Mouse (Mus musculus) heart, postnatal 10 days (tissue): ENCODE data around the gene Fblim1. TPM values are rescaled to one million over a fixed set of nuclear protein-coding genes. Genes with fewer than 3 reads are reported as not detected.
"Not testable (repeated sequence)": the region's sequence is repeated elsewhere in the genome, so short reads cannot be mapped to it uniquely, and the experiment has no call there.

Experiments used
- DNase-seq, 2 experiments: peaks; one replicate each; pipeline ENCODE4 v3.0.0; 2021
- intact Hi-C: fragments of 180-260 bp; cut with DNase I; formaldehyde crosslinking; loops from one replicate; pipeline ENCODE4 v1.15.1; 2025
- total RNA-seq, 2 experiments: library from RNA; stranded (reverse); gene quantifications; 2 replicates each; pipeline ENCODE4 v1.2.3; 2021

Gene Fblim1
- total RNA-seq, 2 experiments from 2014 or later, result 241 to 248 TPM

DNA sequence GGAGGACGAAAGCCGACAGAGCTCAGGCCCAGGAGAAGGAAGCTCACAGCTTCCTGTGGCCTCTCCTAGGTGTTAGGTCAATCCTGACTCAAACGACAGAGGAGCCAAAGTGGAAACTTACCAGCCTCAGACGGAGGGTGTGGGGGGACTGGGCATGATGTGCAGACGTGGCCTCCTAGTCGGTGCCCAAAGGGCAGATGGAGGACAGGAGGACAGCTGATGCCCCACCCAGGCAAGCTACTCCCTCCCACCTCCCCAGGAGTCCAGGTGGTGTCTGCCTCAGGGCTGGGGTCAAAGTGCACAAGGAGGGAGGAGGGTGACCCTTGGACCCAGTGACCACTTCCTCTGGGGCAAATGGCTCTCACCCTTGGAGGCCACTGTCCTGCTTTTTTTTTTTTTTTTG, 34.6 kb downstream of the Fblim1 start:
- intact Hi-C loops, result no loop called here
- no peak for DNase-seq

DNA sequence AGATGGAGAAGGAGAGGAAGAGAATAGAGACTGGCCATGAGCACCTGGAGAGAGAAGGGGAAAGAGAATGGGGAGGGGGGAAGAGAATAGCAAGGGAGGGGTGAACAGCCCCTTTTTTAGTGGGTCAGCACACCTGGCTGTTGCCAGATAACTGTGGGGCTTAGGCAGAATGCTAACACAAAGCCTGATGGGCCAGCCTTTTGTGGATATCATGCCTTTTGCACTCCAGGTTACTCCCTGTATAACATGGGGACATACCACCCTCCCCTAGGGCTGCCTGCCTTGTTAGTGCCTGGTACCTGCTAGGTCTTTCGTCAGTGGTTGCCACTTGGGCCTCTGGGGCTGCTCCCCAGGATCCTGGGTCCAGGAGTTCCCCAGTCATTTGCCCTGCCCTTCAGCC, 35.1 kb downstream of the Fblim1 start:
- intact Hi-C loops, result no loop called here
- no peak for DNase-seq

GRCm38 (mm10) chr4:141570004-141570403, 35.9 kb downstream of the Fblim1 start:
- DNase-seq, result peak; percentile 57 to 65
- intact Hi-C loops, result no loop called here

- DNase-seq, result no peak
- intact Hi-C loops, result no loop called here
Observed at GRCm38 (mm10) chr4:141568966-141569365, 36.9 kb downstream of the Fblim1 start.

DNA sequence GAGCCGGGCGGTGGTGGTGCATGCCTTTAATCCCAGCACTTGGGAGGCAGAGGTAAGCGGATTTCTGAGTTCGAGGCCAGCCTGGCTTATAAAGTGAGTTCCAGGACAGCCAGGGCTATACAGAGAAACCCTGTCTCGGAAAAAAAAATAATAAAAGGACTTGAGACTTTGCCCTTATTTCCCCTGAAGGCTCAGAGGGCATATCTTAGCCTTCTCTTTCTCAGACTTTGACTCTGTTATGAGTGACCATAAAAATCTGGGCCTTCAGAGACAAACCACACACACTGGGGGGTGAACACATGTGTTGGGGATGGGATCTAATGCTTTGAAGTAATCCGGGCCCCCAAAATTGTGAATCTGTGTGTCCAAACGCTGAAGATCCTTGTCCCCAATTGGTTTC, 38.7 kb downstream of the Fblim1 start:
- intact Hi-C loops, DNase-seq: not testable (repeated sequence)

- intact Hi-C loops, result no loop called here
Observed at GRCm38 (mm10) chr4:141566187-141566586, 39.7 kb downstream of the Fblim1 start.

DNA sequence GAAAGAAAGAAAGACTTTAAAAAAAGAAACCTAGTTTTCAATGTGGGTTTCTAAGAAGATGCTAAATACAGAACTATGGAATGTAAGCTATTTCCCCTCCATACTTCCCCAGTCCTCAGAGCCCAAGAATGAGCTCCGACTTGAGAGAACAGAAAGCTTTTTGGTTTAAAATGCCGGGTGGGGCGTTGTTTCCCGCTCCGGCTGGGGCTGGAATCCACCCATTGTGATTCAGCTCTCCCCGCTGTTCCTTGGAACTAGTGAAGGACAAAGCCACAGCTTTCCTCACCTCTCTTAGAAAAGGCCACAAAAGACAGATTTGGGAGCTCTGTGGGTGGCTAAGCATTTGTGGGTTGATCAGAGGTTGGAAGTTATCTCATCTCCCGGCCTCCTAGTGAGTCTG, 40.6 kb downstream of the Fblim1 start:
- intact Hi-C loops, result no loop called here
- DNase-seq, result no peak

More at GRCm38 (mm10) chr4:141566187-141566586, 39.7 kb downstream of the Fblim1 start:
- DNase-seq, result no peak

GRCm38 (mm10) chr4:141564660-141565059, 41.2 kb downstream of the Fblim1 start:
- no peak for DNase-seq
- intact Hi-C loops, result no loop called here

DNA sequence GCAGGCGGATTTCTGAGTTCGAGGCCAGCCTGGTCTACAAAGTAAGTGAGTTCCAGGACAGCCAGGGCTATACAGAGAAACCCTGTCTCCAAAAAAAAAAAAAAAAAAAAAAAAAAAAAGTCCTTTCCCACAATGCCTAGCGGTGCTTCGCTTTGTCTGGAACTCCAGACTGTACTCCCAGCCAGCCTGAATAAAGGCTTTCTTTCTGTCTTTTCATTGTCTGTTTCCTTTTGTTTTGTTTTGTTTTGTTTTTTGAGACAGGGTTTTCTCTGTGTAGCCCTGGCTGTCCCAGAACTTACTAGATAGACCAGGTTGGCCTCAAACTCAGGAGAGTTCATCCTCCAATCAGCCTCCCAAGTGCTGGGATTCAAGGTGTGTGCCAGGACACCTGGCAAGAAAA, 41.7 kb downstream of the Fblim1 start:
- intact Hi-C loops, result no loop called here
- no peak for DNase-seq

DNA sequence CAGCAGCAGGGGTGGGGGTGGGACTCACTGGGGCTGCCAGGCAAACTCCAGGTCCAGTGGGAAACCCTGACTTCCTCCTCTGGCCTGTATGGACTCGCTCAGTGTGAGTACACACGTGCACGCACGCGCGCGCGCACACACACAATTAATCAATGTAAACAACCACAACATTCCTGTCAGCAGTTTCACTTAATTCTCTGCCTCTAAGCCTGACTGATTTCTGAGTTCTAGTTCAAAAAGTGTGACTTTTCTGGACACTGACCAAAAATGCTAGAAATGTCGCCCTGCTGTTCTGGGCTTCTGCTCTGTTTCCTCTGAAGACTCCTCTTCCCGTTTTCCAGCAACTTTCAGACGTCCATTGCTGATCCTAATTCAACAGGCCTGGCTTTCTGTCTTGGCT, 43.6 kb downstream of the Fblim1 start:
- intact Hi-C loops, result no loop called here
- no peak for DNase-seq

GRCm38 (mm10) chr4:141561331-141561919, 44.5 kb downstream of the Fblim1 start:
- DNase-seq, intact Hi-C loops: not testable (repeated sequence)

DNA sequence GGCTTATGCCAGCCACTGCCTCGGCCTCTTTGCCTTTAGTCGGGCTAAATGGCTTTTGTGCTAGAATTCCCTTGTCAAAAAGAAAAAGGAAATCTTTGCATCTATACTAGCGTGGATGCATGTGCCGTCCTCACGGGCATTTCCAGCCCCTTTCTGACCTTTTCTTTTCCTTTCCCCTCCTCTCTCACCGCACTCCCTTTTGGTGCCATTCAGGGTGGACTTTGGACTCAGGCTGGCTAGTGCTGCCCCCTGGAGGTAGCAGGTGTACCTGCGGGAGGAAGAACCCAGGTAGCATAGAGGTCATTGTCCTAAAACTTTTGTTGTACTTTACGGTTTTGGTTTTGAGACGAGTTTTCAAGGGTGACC, 46.0 kb downstream of the Fblim1 start:
- intact Hi-C loops, result loop anchor here (1.0 to 5.0 kb wide), 2 partner anchors 73 to 129 kb away; no protein-coding TSS in a partner anchor
- peak; percentile 89 to 92 for DNase-seq

- intact Hi-C loops, result loop anchor here (5.0 kb wide), 1 partner anchor 72 kb away; no protein-coding TSS in a partner anchor
- DNase-seq, result peak; percentile 85
Observed at GRCm38 (mm10) chr4:141559131-141559897, 46.6 kb downstream of the Fblim1 start.

- intact Hi-C loops, result loop anchor here (5.0 kb wide), 1 partner anchor 71 kb away; no protein-coding TSS in a partner anchor
- no peak for DNase-seq
Observed at GRCm38 (mm10) chr4:141558658-141559057, 47.2 kb downstream of the Fblim1 start.

DNA sequence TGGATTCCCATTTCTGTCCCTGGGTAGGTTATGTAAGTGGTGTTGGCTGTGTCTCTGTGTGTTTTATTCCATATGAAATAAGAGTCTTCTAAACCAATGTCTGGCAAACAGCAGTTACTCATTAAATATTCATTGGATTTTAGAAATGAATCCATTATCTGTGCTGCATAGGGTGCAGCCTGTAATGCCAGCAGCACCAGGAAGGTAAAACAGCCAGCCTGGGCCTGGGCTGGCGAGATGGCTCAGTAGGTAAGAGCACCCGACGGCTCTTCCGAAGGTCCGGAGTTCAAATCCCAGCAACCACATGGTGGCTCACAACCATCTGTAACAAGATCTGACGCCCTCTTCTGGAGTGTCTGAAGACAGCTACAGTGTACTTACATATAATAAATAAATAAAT, 49.7 kb downstream of the Fblim1 start:
- intact Hi-C loops, result loop anchor here (5.0 kb wide), 1 partner anchor 69 kb away; no protein-coding TSS in a partner anchor
- DNase-seq, result not testable (repeated sequence)

- DNase-seq, intact Hi-C loops: not testable (repeated sequence)
Observed at GRCm38 (mm10) chr4:141554255-141554865, 51.5 kb downstream of the Fblim1 start.

GRCm38 (mm10) chr4:141552484-141552883, 53.4 kb downstream of the Fblim1 start:
- DNase-seq, result no peak
- intact Hi-C loops, result no loop called here

GRCm38 (mm10) chr4:141547299-141547698, 58.6 kb downstream of the Fblim1 start:
- peak in 1 of 2 experiments; percentile 36 for DNase-seq
- intact Hi-C loops, result loop anchor here (10.0 kb wide), 1 partner anchor 402 kb away; the partner anchor contains the start of gene Fbxo42

DNA sequence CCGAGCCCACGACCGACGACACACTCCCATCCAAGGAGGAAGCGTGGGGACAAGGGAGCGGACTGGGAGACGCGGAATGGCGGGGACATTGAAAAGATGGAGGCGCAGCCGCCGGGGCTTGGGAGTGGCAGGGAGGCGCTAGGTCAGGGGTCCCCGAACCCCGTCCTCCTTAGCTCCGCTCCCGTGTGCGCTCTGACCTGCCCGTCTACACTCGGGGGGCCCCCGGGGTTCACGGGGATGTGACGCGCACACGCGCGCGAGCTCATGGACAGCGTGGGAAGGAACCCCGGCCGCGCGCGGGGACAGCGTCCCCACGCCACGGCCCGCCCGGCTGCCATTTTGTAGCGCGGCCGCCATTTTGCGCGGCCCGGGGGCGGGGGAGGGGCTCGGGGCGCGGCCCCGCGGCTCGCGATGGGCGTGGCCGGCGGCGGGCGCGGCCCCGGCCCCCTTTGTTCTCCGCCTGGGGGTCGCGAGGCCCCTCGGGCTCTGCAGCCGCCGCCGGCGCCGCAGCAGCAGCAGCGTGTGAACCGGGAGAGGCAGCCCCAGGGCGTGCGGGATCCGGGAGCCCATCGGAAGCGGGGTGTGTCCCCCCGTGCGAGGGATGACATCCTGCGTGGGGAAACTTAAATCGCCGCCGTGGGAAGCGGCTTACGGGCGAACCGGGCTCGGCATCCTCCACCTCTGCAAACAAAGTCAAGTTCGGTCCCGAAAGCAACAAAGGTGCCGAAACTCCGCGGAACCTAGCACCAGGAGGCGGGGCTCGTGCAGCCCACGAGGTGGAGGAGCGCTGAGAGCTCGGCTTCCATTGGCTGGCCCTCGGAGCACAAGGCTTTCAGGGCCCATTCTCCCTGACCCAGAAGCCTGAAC, 59.3 kb downstream of the Fblim1 start:
- peak; percentile 90 to 91 for DNase-seq
- intact Hi-C loops, result loop anchor here (10.0 kb wide), 1 partner anchor 402 kb away; the partner anchor contains the start of gene Fbxo42

DNA sequence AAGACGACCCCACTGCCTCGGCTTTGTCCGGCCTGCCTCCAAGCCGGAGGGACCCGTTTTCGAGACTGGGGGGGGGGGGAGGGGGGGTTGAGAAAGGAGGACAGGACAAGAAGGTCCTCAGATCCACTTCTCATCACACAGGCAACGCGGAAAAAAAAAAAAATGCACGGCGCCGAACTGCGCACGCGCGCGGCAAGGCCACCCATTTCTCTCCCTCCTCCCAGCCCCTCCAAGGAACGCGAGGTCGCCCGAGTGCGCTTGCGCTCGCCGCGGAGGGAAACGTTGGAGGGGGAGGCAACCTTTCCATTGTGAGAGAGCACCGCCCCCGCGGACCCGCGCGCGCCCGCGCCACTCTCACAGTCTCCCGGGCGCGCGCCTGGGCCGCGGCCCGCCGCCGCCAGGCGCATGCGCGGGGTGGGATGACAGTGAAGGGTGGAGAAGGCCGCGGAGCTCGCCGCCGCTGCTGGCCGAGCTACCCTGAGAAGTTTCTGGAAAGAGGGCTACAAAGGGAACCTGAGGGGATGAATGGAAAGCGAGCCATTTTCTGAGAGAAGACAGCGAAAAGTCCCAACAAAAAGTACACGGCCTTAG, 60.1 kb downstream of the Fblim1 start:
- DNase-seq, result peak; percentile 99
- intact Hi-C loops, result loop anchor here (10.0 kb wide), 1 partner anchor 401 kb away; the partner anchor contains the start of gene Fbxo42
